Mouse (Mus musculus) bone marrow, adult 2 months (tissue): Measurements from ENCODE around the gene Dcakd. TPM values are rescaled to one million over a fixed set of nuclear protein-coding genes. Genes with fewer than 3 reads are reported as not detected.

Experiments
- H3K27ac ChIP-seq: fragments of 200-500 bp; 2 replicates; pipeline ENCODE4 v1.5.1; 2012; ENCODE audit warnings: low read depth, mild to moderate bottlenecking, control low read depth, inconsistent platforms, low read length; ENCODE audit not compliant: control insufficient read depth, poor library complexity, insufficient read depth
- H3K4me1 ChIP-seq: fragments of 200-500 bp; 2 replicates; pipeline ENCODE4 v1.6.1; 2011; ENCODE audit warnings: low read length; ENCODE audit not compliant: control insufficient read depth, insufficient read depth
- H3K4me3 ChIP-seq: fragments of 200-500 bp; replicated peaks from 2 replicates; pipeline ENCODE3; 2011; ENCODE audit warnings: mild to moderate bottlenecking, low read depth, low read length, control low read depth; ENCODE audit not compliant: control insufficient read depth
- CTCF ChIP-seq: fragments of 200-500 bp; IDR thresholded peaks from 2 replicates; pipeline ENCODE4 v1.5.1; 2011; ENCODE audit warnings: low read length, control low read depth; ENCODE audit not compliant: control insufficient read depth, insufficient read depth
- POLR2A ChIP-seq: fragments of 200-500 bp; IDR thresholded peaks from 2 replicates; pipeline ENCODE4 v1.6.1; 2011; ENCODE audit warnings: low read depth, mild to moderate bottlenecking, control low read depth, low read length, borderline replicate concordance; ENCODE audit not compliant: control insufficient read depth
- WGBS: fragments of 180-500 bp; shearing (Covaris S2); methylation state at CpG from one replicate; pipeline ENCODE4 v1.1.7; 2018; 5-methylcytosine and 5-hydroxymethylcytosine counted together
- polyA plus RNA-seq: library from polyadenylated mRNA; stranded (reverse); fragments of >200 nt; gene quantifications from 2 replicates; pipeline ENCODE4 v1.2.4, GENCODE M21; 2011; ENCODE audit warnings: low replicate concordance; ENCODE audit not compliant: missing spikeins, insufficient read depth, insufficient read length

The Dcakd gene
- polyA plus RNA-seq, 1 experiment: 13.9 TPM

- TF ChIP-seq POLR2A: no peak
- TF ChIP-seq CTCF: no peak
- H3K4me3 ChIP-seq: no peak overlapping the region
- H3K27ac ChIP-seq: no peak overlapping the region
- WGBS: 81% methylated on average over 6 of the region's 6 CpGs
- H3K4me1 ChIP-seq: no peaks in the 10 kb centered on the region; the same call in 1 of the 2 replicates
These were observed 9.3 kb downstream of the Dcakd start for GRCm38 (mm10) chr11:103018860-103019259.

- no peak for TF ChIP-seq POLR2A
- no peak for TF ChIP-seq CTCF
- no peaks in the 10 kb centered on the region; the same call in 1 of the 2 replicates for H3K4me1 ChIP-seq
- 80% methylated on average over 9 of the region's 9 CpGs for WGBS
- no peak overlapping the region for H3K4me3 ChIP-seq
- no peak overlapping the region for H3K27ac ChIP-seq
These were observed 10.5 kb downstream of the Dcakd start for GRCm38 (mm10) chr11:103017661-103018060.

GRCm38 (mm10) chr11:103016930-103017329, 11.2 kb downstream of the Dcakd start:
- peak overlapping the region; percentile 72 for H3K4me3 ChIP-seq
- WGBS: under 1% methylated on average over 40 of the region's 41 CpGs
- TF ChIP-seq CTCF (no peak), POLR2A (peak; percentile 76; the same call in 1 of the 2 replicates)
- H3K27ac ChIP-seq: peak overlapping the region; percentile 75
- H3K4me1 ChIP-seq: no peaks in the 10 kb centered on the region; the same call in 1 of the 2 replicates

- WGBS: 34% methylated on average over 27 of the region's 27 CpGs
- Histone ChIP-seq H3K4me1 (no peaks in the 10 kb centered on the region; the same call in 1 of the 2 replicates), H3K27ac (peak overlapping the region; percentile 75), H3K4me3 (peak overlapping the region; percentile 72)
- no peak for TF ChIP-seq CTCF
- no peak for TF ChIP-seq POLR2A
These were observed 12.0 kb downstream of the Dcakd start for GRCm38 (mm10) chr11:103015881-103016825.

GRCm38 (mm10) chr11:103011206-103011497, 17.0 kb downstream of the Dcakd start:
- no peak for TF ChIP-seq CTCF
- TF ChIP-seq POLR2A: no peak
- 85% methylated on average over 2 of the region's 2 CpGs for WGBS
- no peak overlapping the region for H3K4me3 ChIP-seq
- no peak overlapping the region for H3K27ac ChIP-seq
- H3K4me1 ChIP-seq: peaks cover 4% of the 10 kb centered on the region; the same call in 1 of the 2 replicates

- H3K4me1 ChIP-seq: peaks cover 6% of the 10 kb centered on the region; the same call in 1 of the 2 replicates
- TF ChIP-seq CTCF: no peak
- no peak for TF ChIP-seq POLR2A
- no peak overlapping the region for H3K4me3 ChIP-seq
- WGBS: 87% methylated on average over 13 of the region's 13 CpGs
- no peak overlapping the region for H3K27ac ChIP-seq
These were observed 17.5 kb downstream of the Dcakd start for GRCm38 (mm10) chr11:103010454-103011205.

GRCm38 (mm10) chr11:103009208-103009607, 18.9 kb downstream of the Dcakd start:
- WGBS: 93% methylated on average over 8 of the region's 8 CpGs
- TF ChIP-seq POLR2A (no peak), CTCF (peak; percentile 49)
- peaks cover 9% of the 10 kb centered on the region; the same call in 1 of the 2 replicates for H3K4me1 ChIP-seq
- no peak overlapping the region for H3K27ac ChIP-seq
- H3K4me3 ChIP-seq: no peak overlapping the region

- no peak for TF ChIP-seq POLR2A
- no peak for TF ChIP-seq CTCF
- no peak overlapping the region for H3K27ac ChIP-seq
- H3K4me3 ChIP-seq: no peak overlapping the region
- peaks cover 9% of the 10 kb centered on the region; the same call in 1 of the 2 replicates for H3K4me1 ChIP-seq
- 85% methylated on average over 7 of the region's 7 CpGs for WGBS
These were observed 19.6 kb downstream of the Dcakd start for GRCm38 (mm10) chr11:103008558-103008957.
